Mouse (Mus musculus) bone marrow, adult 2 months (tissue): ENCODE results near the gene Gm42957. TPM values are rescaled to one million over a fixed set of nuclear protein-coding genes. Genes with fewer than 3 reads are reported as not detected.

Experiments used
- H3K27ac ChIP-seq: fragments of 200-500 bp; 2 replicates; pipeline ENCODE4 v1.5.1; 2012; ENCODE audit warnings: low read depth, mild to moderate bottlenecking, control low read depth, inconsistent platforms, low read length; ENCODE audit not compliant: control insufficient read depth, poor library complexity, insufficient read depth
- H3K4me1 ChIP-seq: fragments of 200-500 bp; 2 replicates; pipeline ENCODE4 v1.6.1; 2011; ENCODE audit warnings: low read length; ENCODE audit not compliant: control insufficient read depth, insufficient read depth
- H3K4me3 ChIP-seq: fragments of 200-500 bp; replicated peaks from 2 replicates; pipeline ENCODE3; 2011; ENCODE audit warnings: mild to moderate bottlenecking, low read depth, low read length, control low read depth; ENCODE audit not compliant: control insufficient read depth
- CTCF ChIP-seq: fragments of 200-500 bp; IDR thresholded peaks from 2 replicates; pipeline ENCODE4 v1.5.1; 2011; ENCODE audit warnings: low read length, control low read depth; ENCODE audit not compliant: control insufficient read depth, insufficient read depth
- POLR2A ChIP-seq: fragments of 200-500 bp; IDR thresholded peaks from 2 replicates; pipeline ENCODE4 v1.6.1; 2011; ENCODE audit warnings: low read depth, mild to moderate bottlenecking, control low read depth, low read length, borderline replicate concordance; ENCODE audit not compliant: control insufficient read depth
- WGBS: fragments of 180-500 bp; shearing (Covaris S2); methylation state at CpG from one replicate; pipeline ENCODE4 v1.1.7; 2018; 5-methylcytosine and 5-hydroxymethylcytosine counted together
- polyA plus RNA-seq: library from polyadenylated mRNA; stranded (reverse); fragments of >200 nt; gene quantifications from 2 replicates; pipeline ENCODE4 v1.2.4, GENCODE M21; 2011; ENCODE audit warnings: low replicate concordance; ENCODE audit not compliant: missing spikeins, insufficient read depth, insufficient read length

Gm42957 gene
- polyA plus RNA-seq, 1 experiment = not detected

GRCm38 (mm10) chr3:96688854-96689253, 53.6 kb downstream of the Gm42957 start:
- 18% methylated on average over 11 of the region's 11 CpGs for WGBS
- TF ChIP-seq CTCF (no peak), POLR2A (no peak)
- no peaks in the 10 kb centered on the region for H3K4me1 ChIP-seq
- H3K27ac ChIP-seq = no peak overlapping the region
- no peak overlapping the region for H3K4me3 ChIP-seq

DNA sequence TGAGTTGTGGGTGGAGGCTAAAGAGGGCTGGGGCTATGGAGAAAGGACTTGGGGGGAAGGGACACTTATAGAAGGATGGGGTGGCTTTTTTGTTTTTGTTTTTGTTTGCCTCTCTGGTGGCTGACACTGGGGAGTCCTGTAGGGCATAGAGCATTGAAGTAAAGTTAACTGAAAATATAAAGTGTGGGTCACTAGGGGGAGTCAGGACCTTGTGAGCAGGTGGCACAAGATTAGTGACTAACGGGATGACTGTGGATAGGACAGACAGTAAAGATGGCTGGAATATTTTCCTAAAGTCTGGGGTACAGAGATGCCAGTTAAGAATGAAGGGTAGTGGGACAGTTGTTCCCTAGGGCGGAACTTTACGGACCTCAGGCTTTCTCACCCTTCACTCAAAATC, 55.0 kb downstream of the Gm42957 start:
- Histone ChIP-seq H3K4me1 (no peaks in the 10 kb centered on the region), H3K27ac (no peak overlapping the region), H3K4me3 (no peak overlapping the region)
- WGBS = 61% methylated on average over 3 of the region's 3 CpGs
- TF ChIP-seq CTCF (no peak), POLR2A (no peak)

- TF ChIP-seq CTCF = no peak
- no peak for TF ChIP-seq POLR2A
These were observed 57.2 kb downstream of the Gm42957 start for GRCm38 (mm10) chr3:96692506-96692905.

DNA sequence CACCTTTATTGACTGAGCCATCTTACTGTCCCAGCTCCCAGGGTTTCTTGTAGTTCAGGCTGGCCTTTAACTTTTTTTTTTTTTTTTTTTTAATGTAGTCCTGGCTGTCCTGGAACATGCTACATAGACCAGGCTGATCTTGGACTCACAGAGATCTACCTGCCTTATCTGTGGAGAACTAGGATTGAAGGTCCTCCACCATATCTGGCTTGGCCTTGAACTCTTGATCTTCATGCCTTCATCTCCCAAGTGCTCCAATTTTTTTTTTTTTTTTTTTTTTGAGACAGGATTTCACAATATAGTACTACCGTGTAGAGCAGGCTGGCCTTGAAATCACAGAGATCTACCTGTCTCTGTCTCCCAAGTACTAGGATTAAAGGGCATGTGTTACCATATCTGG, 58.3 kb downstream of the Gm42957 start:
- Histone ChIP-seq H3K27ac (no peak overlapping the region), H3K4me1 (no peaks in the 10 kb centered on the region; the same call in 1 of the 2 replicates), H3K4me3 (no peak overlapping the region)
- 42% methylated on average over 1 of the region's 1 CpGs for WGBS
- no peak for TF ChIP-seq CTCF
- no peak for TF ChIP-seq POLR2A

More at GRCm38 (mm10) chr3:96692506-96692905, 57.2 kb downstream of the Gm42957 start:
- WGBS = 31% methylated on average over 3 of the region's 3 CpGs
- H3K27ac ChIP-seq = no peak overlapping the region
- no peaks in the 10 kb centered on the region for H3K4me1 ChIP-seq
- no peak overlapping the region for H3K4me3 ChIP-seq

- H3K4me3 ChIP-seq = peak within 1 kb of the TSS; percentile 90
- WGBS = 1% methylated on average over 35 of the region's 35 CpGs
- no peaks in the 10 kb centered on the region; the same call in 1 of the 2 replicates for H3K4me1 ChIP-seq
- TF ChIP-seq CTCF (no peak), POLR2A (peak; percentile 64; the same call in 1 of the 2 replicates)
- peak within 1 kb of the TSS; percentile 99 for H3K27ac ChIP-seq
These were observed 61.0 kb downstream of the Gm42957 start, which contains the start of gene Pias3 for GRCm38 (mm10) chr3:96696198-96696765. Gene Pias3 (plus strand): TSS chr3:96696384.

DNA sequence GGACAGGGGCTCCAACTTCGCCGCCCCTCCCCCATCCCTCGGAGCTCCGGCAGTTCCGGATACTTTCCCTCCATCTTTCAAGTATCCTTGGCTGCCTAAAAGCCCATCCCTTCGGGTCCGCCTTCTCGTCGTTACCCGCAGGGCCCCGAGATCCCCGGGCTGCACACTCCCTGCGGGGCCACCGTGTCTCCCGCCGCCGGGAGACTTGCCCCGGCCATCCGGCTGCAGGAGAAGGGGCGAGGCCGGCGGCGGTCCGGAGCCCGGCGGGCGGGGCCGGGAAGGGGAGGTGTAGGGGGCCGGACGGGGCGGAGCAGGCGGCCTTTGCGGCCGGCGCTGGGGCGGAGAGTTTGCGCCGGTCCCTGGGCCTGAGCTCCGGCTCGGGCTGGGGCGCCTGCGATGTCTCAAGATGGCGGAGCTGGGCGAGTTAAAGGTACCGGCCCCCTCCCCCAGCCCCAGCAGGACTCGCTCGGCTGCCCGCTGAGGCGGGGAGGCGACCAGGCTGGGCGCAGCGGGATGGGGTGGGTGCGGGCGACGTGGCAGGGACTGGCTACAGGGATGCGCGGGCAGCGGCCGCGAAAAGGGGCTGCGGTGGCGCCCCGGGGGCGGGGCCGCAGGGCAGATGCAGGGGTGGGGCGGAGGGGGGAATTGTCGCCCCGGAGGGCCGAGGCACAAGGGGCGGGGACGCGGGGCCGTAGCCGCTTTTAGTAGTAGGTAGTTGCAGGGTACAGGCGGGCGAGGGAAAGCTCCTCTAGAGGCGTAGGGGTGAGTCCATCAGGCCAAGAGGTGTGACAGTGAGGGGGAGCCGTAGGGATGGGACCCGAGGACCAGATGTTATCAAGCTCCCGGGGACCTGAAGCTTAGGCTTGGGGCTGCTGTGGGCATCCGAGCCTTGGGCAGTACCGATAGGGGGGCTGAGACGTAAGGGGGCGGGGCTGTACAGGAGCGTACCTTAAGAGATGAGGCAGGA, 61.8 kb downstream of the Gm42957 start:
- WGBS = under 1% methylated on average over 83 of the region's 85 CpGs
- TF ChIP-seq CTCF (no peak), POLR2A (0 out of 2 replicates have a peak, but pooled peaks have one; percentile 24)
- Histone ChIP-seq H3K27ac (peak overlapping the region; percentile 99), H3K4me3 (peak overlapping the region; percentile 90), H3K4me1 (no peaks in the 10 kb centered on the region; the same call in 1 of the 2 replicates)

GRCm38 (mm10) chr3:96698993-96699690, 63.9 kb downstream of the Gm42957 start:
- TF ChIP-seq CTCF = no peak
- TF ChIP-seq POLR2A = no peak
- Histone ChIP-seq H3K4me1 (no peaks in the 10 kb centered on the region; the same call in 1 of the 2 replicates), H3K4me3 (no peak overlapping the region), H3K27ac (no peak overlapping the region)
- 90% methylated on average over 19 of the region's 19 CpGs for WGBS
